Mouse (Mus musculus) hindbrain, embryonic 12.5 days (tissue): ENCODE measurements at regions not wholly inside any gene's neighbourhood (a gene's known extent, or its start where the extent isn't known, plus 50 kb on each side); places are given as distances from the start of the nearest gene placed in this dataset.
"Not testable (repeated sequence)": the region's sequence is repeated elsewhere in the genome, so short reads cannot be mapped to it uniquely, and the experiment has no call there.

Experiments
- ATAC-seq: fragments of 200-750 bp; cut with Nextera tagmentation; 2 replicates; pipeline ENCODE4 v1.8.0; 2017; ENCODE audit warnings: moderate TSS enrichment; ENCODE audit not compliant: low FRiP score
- H3K27ac ChIP-seq: fragments of 300-500 bp; sonication (generic); 2 replicates; pipeline ENCODE4 v1.5.1; 2016; ENCODE audit warnings: mild to moderate bottlenecking
- H3K27me3 ChIP-seq: fragments of 300-500 bp; sonication (generic); 2 replicates; pipeline ENCODE4 v1.6.1; 2016; ENCODE audit warnings: mild to moderate bottlenecking
- H3K36me3 ChIP-seq: fragments of 300-500 bp; sonication (generic); 2 replicates; pipeline ENCODE4 v1.6.1; 2016; ENCODE audit warnings: mild to moderate bottlenecking
- H3K4me1 ChIP-seq: fragments of 300-500 bp; sonication (generic); 2 replicates; pipeline ENCODE4 v1.6.1; 2016
- H3K4me2 ChIP-seq: fragments of 300-500 bp; sonication (generic); replicated peaks from 2 replicates; pipeline ENCODE4 v1.6.1; 2016; ENCODE audit warnings: mild to moderate bottlenecking
- H3K4me3 ChIP-seq: fragments of 300-500 bp; sonication (generic); 2 replicates; pipeline ENCODE4 v1.5.1; 2016; ENCODE audit warnings: mild to moderate bottlenecking
- H3K9ac ChIP-seq: fragments of 300-500 bp; sonication (generic); 2 replicates; pipeline ENCODE4 v1.6.1; 2016; ENCODE audit warnings: mild to moderate bottlenecking, moderate library complexity
- H3K9me3 ChIP-seq: fragments of 300-500 bp; sonication (generic); replicated peaks from 2 replicates; pipeline ENCODE4 v1.6.1; 2016; ENCODE audit warnings: mild to moderate bottlenecking
- WGBS: fragments of 180-500 bp; shearing (Covaris S2); methylation state at CpG from one replicate; pipeline ENCODE4 v1.1.7; 2016; 5-methylcytosine and 5-hydroxymethylcytosine counted together

DNA sequence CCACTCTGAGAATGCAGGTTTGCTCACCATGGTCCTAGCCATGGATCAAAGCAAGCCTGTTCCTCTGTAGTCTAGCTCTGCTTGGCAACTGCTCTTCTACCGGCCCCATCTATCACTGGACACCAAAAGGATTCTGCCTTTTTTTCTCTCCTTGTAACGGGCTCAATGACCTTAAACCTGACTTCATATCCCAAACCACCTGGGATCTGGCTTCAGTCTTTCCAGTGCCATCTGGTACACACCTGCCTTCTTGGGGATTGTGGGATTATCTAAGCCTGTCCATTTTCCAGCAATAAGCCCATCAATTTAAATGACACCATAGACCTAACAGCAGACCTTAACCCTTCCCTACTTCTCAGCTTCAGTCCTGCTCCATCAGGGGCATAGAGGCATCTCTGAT is 179.6 kb upstream of the Daam1 start:
- Histone ChIP-seq H3K4me1 (no peaks in the 10 kb centered on the region), H3K4me3 (no peak overlapping the region), H3K36me3 (no peaks in the 10 kb centered on the region), H3K4me2 (no peak overlapping the region), H3K27ac (no peak overlapping the region), H3K9me3 (no peaks in the 10 kb centered on the region), H3K9ac (no peak overlapping the region), H3K27me3 (no peaks in the 10 kb centered on the region)
- 57% methylated on average over 2 of the region's 2 CpGs for WGBS
- ATAC-seq: no peak

DNA sequence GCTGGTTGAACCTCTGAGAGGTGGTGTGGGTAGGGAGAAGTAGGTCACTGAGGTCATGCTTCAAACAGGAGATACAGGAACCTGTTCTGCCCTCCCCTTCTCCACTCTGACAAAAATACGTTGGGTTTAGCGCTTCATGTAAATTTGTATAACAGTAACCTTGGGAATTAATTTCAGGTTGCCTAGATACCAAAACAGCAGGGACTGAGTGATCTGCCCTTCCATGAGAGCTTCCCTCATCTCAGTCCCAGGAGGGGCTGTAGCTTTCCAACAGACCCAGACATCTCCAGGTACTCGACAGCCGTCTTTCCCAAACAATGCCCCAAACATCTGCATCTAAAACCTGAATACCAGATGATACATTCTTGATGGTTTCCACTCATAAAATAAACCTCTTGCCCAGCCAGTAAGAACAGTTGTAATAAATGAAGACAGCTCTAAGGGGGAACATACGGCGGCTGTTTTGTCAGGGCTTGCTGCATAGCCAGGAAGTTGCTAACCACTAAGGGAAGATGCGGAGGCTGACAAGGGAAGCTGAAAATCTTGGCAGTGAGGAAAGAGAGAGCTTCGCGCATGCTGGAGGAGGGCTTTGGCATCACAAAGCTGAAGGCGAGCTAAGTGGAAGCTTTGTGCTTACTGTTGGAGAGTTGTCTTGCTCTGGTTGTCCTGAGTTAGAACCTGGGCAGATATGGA is 137.4 kb upstream of the Daam1 start:
- Histone ChIP-seq H3K4me2 (no peak overlapping the region), H3K9ac (no peak overlapping the region), H3K27ac (no peak overlapping the region), H3K4me3 (no peak overlapping the region), H3K36me3 (no peaks in the 10 kb centered on the region), H3K9me3 (no peaks in the 10 kb centered on the region), H3K27me3 (no peaks in the 10 kb centered on the region), H3K4me1 (no peaks in the 10 kb centered on the region)
- WGBS: 75% methylated on average over 10 of the region's 10 CpGs
- no peak for ATAC-seq

DNA sequence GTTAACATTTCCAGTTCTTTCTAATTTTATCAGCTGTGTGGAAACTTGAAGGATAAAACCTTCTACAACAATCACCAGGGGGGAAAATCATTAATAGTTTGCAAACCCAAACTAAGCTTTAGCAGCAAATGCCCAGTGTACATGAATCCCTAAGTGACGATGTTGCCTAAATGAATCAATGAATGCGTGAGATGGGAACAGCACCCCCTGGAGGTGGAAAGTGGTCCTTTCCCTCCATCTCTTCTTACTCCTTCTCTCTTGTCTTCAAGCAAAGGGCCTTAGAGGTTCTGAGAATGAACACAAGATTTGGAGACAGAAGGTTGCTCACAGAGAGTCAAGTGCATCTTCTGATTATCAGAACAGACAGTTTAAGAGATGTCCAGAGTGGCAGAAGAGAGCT is 129.1 kb upstream of the Daam1 start:
- ATAC-seq: no peak
- no peak overlapping the region for H3K9ac ChIP-seq
- H3K36me3 ChIP-seq: no peaks in the 10 kb centered on the region
- H3K4me1 ChIP-seq: no peaks in the 10 kb centered on the region
- no peak overlapping the region for H3K4me2 ChIP-seq
- H3K9me3 ChIP-seq: peaks cover 9% of the 10 kb centered on the region; the same call in 1 of the 2 replicates
- H3K4me3 ChIP-seq: no peak overlapping the region
- H3K27me3 ChIP-seq: no peaks in the 10 kb centered on the region
- no peak overlapping the region for H3K27ac ChIP-seq
- WGBS: 84% methylated on average over 2 of the region's 2 CpGs

DNA sequence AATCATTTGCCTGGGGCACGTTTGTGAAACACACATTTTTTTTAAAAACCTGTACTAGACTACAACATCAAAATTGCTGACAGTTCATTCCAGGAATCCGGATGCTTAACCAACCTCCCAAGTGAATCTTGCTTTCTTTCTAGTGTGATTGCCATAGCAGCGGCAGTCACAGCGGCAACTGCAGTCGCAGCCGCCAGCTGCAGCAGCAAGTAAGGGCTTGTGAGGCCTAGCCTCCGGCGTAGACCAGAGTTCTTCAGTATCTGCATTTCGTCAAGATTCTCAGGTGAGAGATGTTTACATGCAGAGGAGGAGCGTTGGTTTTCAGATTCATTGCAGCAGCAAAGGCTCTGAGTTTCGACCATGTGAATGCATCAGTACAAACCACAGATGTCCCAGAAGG is 128.7 kb upstream of the Daam1 start:
- Histone ChIP-seq H3K9me3 (peaks cover 9% of the 10 kb centered on the region; the same call in 1 of the 2 replicates), H3K4me3 (no peak overlapping the region), H3K4me2 (no peak overlapping the region), H3K9ac (no peak overlapping the region), H3K4me1 (no peaks in the 10 kb centered on the region), H3K27me3 (no peaks in the 10 kb centered on the region), H3K36me3 (no peaks in the 10 kb centered on the region), H3K27ac (0 out of 2 replicates have a peak overlapping the region, but pooled peaks have one; percentile 12)
- WGBS: 86% methylated on average over 11 of the region's 11 CpGs
- no peak for ATAC-seq

DNA sequence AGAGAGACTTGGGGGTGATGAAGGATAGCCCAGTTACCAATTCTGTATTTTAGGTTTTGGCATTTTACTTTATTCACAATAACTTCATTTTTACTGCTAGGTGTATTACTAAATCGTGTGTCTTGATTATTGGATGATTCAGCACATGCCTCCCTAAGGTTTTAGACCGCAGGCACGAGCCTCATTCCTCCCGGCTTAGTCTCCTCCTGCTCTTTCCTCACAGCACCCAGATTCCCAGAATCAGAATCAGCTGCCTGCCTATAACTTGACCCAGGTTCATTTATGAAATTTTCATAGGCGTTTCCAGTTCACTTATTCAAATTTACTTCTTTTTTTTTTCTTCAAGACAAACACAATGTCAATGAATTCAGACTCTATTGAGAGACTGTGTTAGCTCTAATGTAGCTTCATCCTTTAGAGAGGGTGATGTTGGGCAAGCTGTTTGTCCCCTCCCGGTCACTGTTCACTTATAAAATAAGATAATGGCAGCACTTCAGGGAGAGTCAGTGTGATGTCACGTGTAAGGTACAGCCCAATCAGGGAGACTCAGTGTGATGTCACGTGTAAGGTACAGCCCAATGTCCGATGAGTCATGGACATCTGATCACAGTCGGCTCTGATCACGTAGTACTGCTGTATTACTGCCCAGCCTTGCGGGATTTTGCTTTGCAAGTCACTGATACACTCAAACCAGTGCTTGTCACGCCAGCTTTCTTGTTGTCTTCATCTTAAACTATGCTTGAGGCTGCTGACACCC is 127.6 kb upstream of the Daam1 start:
- Histone ChIP-seq H3K27me3 (no peaks in the 10 kb centered on the region), H3K27ac (no peak overlapping the region), H3K36me3 (no peaks in the 10 kb centered on the region), H3K4me2 (no peak overlapping the region), H3K9ac (no peak overlapping the region), H3K4me3 (no peak overlapping the region), H3K9me3 (peaks cover 9% of the 10 kb centered on the region; the same call in 1 of the 2 replicates), H3K4me1 (no peaks in the 10 kb centered on the region)
- ATAC-seq: no peak
- WGBS: 91% methylated on average over 13 of the region's 13 CpGs

DNA sequence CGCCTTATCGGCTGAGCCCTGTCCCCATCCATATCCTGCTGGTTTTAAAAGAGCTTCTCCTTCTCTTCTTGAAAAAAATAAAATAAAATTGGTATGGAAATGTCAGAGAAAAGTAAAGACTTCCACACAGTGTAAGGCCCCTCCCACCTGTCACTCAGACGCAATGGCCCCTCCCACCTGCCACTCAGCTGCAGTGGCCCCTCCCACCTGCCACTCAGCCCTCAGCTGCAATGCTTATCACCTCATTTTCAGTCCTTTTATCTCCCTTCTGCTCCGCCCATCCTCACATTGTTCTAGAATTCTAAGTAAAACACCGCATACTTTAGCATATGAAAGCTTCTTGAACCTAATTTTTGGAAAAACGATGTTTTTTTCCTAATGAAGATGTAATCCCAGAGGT is 126.4 kb upstream of the Daam1 start:
- no peak for ATAC-seq
- H3K9ac ChIP-seq: no peak overlapping the region
- H3K4me2 ChIP-seq: no peak overlapping the region
- 69% methylated on average over 6 of the region's 6 CpGs for WGBS
- no peak overlapping the region for H3K27ac ChIP-seq
- H3K36me3 ChIP-seq: no peaks in the 10 kb centered on the region
- no peak overlapping the region for H3K4me3 ChIP-seq
- no peaks in the 10 kb centered on the region for H3K4me1 ChIP-seq
- no peaks in the 10 kb centered on the region for H3K27me3 ChIP-seq
- H3K9me3 ChIP-seq: 0 out of 2 replicates have a peak, but pooled peaks cover 4% of the 10 kb centered on the region

DNA sequence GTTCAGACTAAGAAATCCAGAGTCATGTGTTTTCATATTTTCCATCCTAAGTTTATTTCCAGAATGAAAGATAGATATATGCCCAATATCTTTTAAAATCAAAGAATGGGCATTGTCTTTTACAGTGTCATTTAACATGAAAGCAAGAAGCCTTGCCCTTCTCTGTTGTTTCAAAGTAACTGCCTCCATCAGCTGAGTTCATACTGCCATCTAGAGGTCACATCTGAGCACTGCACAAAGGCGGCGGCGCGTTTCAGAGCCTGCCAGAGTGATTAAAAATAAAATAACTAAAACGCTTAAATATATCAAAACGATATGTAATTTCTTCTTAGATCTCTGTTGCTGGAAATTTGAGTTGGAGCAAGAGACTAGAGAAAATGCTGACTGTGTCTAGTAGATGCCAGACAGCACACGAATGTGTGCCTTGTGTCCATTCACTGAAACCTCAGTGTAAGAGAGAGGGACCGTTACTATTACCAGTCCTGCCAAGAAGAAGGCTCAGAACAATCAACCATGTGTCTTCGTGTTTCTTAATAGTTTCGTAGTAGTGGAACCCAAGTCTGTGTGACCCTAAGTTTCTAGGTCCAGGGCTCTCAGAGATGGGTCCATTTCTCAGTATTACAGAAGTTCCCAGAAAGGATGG is 123.0 kb upstream of the Daam1 start:
- 27% methylated on average over 10 of the region's 10 CpGs for WGBS
- Histone ChIP-seq H3K9ac (no peak overlapping the region), H3K27ac (no peak overlapping the region), H3K4me2 (no peak overlapping the region), H3K4me3 (no peak overlapping the region), H3K36me3 (no peaks in the 10 kb centered on the region), H3K9me3 (no peaks in the 10 kb centered on the region), H3K27me3 (no peaks in the 10 kb centered on the region), H3K4me1 (no peaks in the 10 kb centered on the region)
- peak; percentile 13; the same call in 1 of the 2 replicates for ATAC-seq

DNA sequence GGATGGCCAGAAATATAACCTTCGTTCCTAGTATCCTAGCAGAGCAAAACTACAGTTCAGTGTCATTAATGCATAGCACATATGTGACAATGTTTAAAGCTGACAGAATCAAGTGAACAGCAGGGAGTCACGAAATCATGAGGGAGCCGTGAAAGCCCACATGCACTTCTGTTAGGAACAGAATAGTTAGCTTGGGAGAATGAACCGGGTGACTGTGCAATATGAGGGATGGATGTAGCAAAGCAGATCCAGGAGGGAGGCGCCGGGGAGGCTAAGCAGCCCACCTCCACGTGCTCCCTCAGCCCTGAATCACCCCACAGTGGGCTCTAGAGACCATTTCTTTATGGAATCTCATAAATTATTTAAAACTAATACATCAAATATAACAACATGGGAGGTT is 116.3 kb upstream of the Daam1 start:
- H3K27me3 ChIP-seq: no peaks in the 10 kb centered on the region
- no peak overlapping the region for H3K4me2 ChIP-seq
- WGBS: 60% methylated on average over 7 of the region's 7 CpGs
- no peak overlapping the region for H3K27ac ChIP-seq
- H3K9ac ChIP-seq: no peak overlapping the region
- no peak overlapping the region for H3K4me3 ChIP-seq
- no peaks in the 10 kb centered on the region for H3K9me3 ChIP-seq
- no peak for ATAC-seq
- H3K36me3 ChIP-seq: no peaks in the 10 kb centered on the region
- H3K4me1 ChIP-seq: no peaks in the 10 kb centered on the region

DNA sequence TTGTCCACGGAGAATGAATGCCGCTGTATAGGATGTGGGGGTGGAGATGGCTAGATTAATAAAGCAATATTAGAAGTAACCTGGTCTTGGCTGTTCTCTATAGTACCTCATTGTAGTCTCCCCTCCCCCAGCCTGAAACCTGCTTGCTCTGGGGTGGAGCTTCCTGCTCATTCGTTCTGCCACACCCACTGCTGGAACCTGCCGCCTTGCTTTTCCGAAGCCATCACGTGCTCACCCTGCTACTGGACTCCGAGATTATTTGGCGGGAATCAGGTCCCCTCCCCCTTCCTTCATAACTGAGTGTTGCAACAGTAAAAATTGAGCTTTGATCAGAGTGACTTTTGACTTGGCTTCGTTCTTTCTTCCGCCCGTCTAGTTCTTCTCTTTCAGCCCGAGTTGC is 112.5 kb upstream of the Daam1 start:
- 78% methylated on average over 12 of the region's 12 CpGs for WGBS
- H3K4me1 ChIP-seq: not testable (repeated sequence)

DNA sequence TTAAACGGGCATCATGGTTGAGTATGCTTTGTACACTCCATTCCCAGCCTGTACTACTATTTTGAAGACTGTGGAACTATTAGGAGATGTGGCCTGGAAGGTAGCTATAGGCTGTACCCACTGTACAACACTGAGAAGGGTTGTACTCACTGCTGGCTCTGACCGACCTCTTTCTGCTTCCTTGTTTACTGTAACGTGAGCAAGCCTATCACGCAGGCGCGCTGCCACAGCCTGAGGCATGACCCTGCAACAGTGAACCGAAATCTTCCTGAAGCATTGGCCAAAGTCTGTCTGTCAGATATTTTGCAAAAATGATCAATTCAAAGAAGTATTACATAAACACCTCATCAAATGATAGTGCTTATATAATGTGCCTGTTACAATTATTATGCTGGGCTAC is 112.0 kb upstream of the Daam1 start:
- Histone ChIP-seq H3K4me2 (no peak overlapping the region), H3K4me1 (no peaks in the 10 kb centered on the region), H3K27me3 (no peaks in the 10 kb centered on the region), H3K27ac (no peak overlapping the region), H3K9ac (no peak overlapping the region), H3K9me3 (no peaks in the 10 kb centered on the region), H3K4me3 (no peak overlapping the region), H3K36me3 (no peaks in the 10 kb centered on the region)
- no peak for ATAC-seq
- 76% methylated on average over 7 of the region's 7 CpGs for WGBS

More for the DNA sequence above, 112.5 kb upstream of the Daam1 start:
- not testable (repeated sequence) for H3K27me3 ChIP-seq, ATAC-seq, H3K27ac ChIP-seq, H3K9me3 ChIP-seq, H3K9ac ChIP-seq, H3K36me3 ChIP-seq, H3K4me2 ChIP-seq, H3K4me3 ChIP-seq

DNA sequence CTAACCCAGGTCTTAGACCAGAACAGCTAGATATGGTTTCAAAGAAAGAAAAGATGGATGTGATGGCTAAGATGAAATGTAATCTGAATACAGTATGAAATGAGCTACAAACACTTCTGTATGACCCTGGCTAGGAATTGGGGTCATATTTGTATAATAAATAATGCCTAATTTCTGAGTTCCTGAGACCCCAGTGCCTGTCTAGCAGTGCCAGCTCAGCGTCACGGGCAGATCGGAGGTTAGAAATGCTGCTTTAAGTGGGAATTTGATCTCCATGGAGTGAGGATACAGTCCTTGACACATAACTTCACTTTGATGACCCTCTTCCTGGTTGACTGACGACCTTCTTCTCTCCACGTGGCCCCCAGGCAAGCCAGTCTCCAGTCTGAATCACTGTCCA is 105.7 kb upstream of the Daam1 start:
- 42% methylated on average over 5 of the region's 5 CpGs for WGBS
- no peak for ATAC-seq
- no peak overlapping the region for H3K27ac ChIP-seq

DNA sequence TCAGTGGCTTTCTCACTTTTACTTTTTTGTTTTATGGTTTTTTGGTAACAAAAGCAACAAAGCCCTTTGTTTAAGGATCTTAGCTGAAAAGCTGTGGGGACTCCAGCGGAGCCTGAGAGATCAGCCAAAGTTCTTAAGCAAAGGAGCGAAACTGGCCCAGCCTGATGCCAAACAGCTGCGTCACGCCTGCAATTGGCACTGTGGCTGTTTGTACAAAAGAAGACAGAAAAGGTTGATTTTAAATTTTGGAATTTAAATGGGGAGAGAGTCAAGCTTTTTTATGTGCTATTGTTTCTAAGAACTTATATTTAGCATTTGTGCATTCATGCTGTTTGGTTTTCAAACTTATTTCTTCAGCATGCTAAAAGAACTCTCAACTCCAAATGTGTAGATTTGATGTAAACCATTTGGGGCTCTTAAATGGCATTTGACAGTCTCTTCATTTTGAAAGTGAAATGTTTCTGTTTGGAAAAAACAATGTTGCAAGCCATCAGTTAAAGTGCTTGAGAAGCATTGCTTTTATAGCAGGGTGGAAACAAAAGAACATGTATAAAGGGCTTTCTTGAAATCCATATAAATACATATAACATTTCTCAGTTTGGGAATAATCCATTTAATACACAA is 105.1 kb upstream of the Daam1 start:
- Histone ChIP-seq H3K4me2 (no peak overlapping the region), H3K9ac (no peak overlapping the region), H3K27ac (no peak overlapping the region), H3K4me3 (no peak overlapping the region), H3K9me3 (no peaks in the 10 kb centered on the region), H3K27me3 (no peaks in the 10 kb centered on the region), H3K36me3 (no peaks in the 10 kb centered on the region), H3K4me1 (no peaks in the 10 kb centered on the region)
- 17% methylated on average over 4 of the region's 4 CpGs for WGBS
- ATAC-seq: no peak

More for the DNA sequence above, 105.7 kb upstream of the Daam1 start:
- no peak overlapping the region for H3K9ac ChIP-seq
- H3K27me3 ChIP-seq: no peaks in the 10 kb centered on the region
- no peaks in the 10 kb centered on the region for H3K9me3 ChIP-seq
- no peak overlapping the region for H3K4me2 ChIP-seq
- no peak overlapping the region for H3K4me3 ChIP-seq
- no peaks in the 10 kb centered on the region for H3K36me3 ChIP-seq
- H3K4me1 ChIP-seq: no peaks in the 10 kb centered on the region
